Mouse (Mus musculus) testis, adult 2 months (tissue): Measurements from ENCODE around the gene Zfp941.

ENCODE experiments used
- CTCF ChIP-seq: fragments of 200-500 bp; IDR thresholded peaks from 2 replicates; pipeline ENCODE4 v1.5.1; 2012; ENCODE audit warnings: low read depth, mild to moderate bottlenecking, inconsistent platforms, low read length, moderate library complexity; ENCODE audit not compliant: control insufficient read depth, insufficient read depth, insufficient replicate concordance
- POLR2A ChIP-seq: fragments of 200-500 bp; IDR thresholded peaks from 2 replicates; pipeline ENCODE4 v1.6.1; 2012; ENCODE audit warnings: low read depth, mild to moderate bottlenecking, inconsistent platforms, low read length, moderate library complexity; ENCODE audit not compliant: control insufficient read depth

DNA sequence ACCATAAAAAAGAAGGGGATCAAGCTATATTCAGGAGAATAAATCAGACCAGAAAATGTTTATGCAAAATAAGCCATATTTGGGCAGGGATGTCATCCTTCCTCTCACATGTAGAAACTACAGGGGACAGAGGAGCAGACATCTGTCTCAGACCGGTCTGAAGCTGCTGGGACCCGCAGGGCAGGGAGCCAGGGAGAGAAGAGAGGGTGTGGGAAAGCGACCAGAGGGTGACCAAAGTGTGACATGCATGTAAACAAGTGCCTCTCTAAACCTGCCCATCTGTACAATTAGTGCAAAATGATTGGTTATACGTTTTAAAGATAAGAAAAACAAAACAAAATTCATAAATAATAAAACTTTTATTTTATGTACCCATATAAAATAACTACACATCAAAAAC lies 1.8 kb downstream of the Zfp941 start:
- TF ChIP-seq POLR2A (no peak), CTCF (no peak)
